Mouse (Mus musculus): ENCODE data around the gene Rin2. TPM values are rescaled to one million over a fixed set of nuclear protein-coding genes. Genes with fewer than 3 reads are reported as not detected.

Rin2 gene
- total and polyA plus RNA-seq, 3 experiments, result 0.05 to 0.10 (median 0.08) TPM

DNA sequence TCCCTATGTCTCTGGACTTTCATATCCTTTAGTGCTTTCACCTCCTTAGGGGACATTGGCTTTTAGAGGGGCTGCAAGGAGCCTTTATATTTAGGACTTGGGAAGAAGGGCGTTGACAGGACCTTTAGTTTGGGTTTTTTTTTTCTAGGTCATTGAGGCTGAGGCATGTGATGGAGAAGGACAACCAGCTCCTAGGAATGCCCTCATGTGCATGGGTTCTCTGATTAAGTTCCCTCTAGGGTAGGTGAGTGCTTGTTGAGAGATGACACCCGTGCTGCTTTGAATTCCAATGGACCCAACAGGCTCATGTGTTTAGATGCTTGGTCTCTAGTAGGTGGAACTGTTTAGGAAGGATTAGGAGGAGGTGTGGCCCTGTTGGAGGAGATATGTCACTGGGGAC is 1.9 kb downstream of the Rin2 start:
- DNase-seq (ENCODE audit: extremely low read depth), result no peak
- TF ChIP-seq ELF1 (IDR thresholded peaks at IDR 0.05; ENCODE audit: low read depth, low read length), result no peak
- no peak for TF ChIP-seq UBTF (IDR thresholded peaks at IDR 0.05; ENCODE audit: low read depth, low read length)
- TF ChIP-seq JUND (conservative IDR thresholded peaks at IDR 0.05; ENCODE audit: low read depth, low read length), result no peak
- no peak for TF ChIP-seq BHLHE40 (IDR thresholded peaks at IDR 0.05; ENCODE audit: low read depth, low read length)
- no peak for TF ChIP-seq RAD21 (IDR thresholded peaks at IDR 0.05; ENCODE audit: low read depth, low read length)
- TF ChIP-seq GABPA (IDR thresholded peaks at IDR 0.05; ENCODE audit: insufficient replicate concordance, low read depth, low read length), result no peak
- no peak for TF ChIP-seq ZMIZ1 (IDR thresholded peaks at IDR 0.05; ENCODE audit: low read depth, low read length)
- no peak for TF ChIP-seq MAFK (IDR thresholded peaks at IDR 0.05; ENCODE audit: insufficient replicate concordance, low read length)
- no peak for TF ChIP-seq E2F4 (IDR thresholded peaks at IDR 0.05; ENCODE audit: insufficient replicate concordance, low read depth, low read length)
- TF ChIP-seq USF1 (IDR thresholded peaks at IDR 0.05; ENCODE audit: low read depth, low read length), result no peak
- TF ChIP-seq MAX (IDR thresholded peaks at IDR 0.05; ENCODE audit: low read length), result no peak
- TF ChIP-seq ZC3H11A (IDR thresholded peaks at IDR 0.05; ENCODE audit: low read depth, low read length), result no peak
- dilution Hi-C loops (cut with MboI; ENCODE audit: extremely low pct_ligation_motif_present, extremely low pct_unique_long_range_greater_than_20kb, low sequenced_read_pairs) (no loop called here), in situ Hi-C loops (cut with MboI; ENCODE audit: low pct_ligation_motif_present, low pct_unique_long_range_greater_than_20kb, low sequenced_read_pairs) (loop anchor here (25.0 kb wide), 1 partner anchor 710 kb away; no protein-coding TSS in a partner anchor)
- H3K9ac ChIP-seq (ENCODE audit: insufficient read depth, low read depth), result no peak overlapping the region
- no peak overlapping the region for H3K4me3 ChIP-seq (replicated peaks in 1 of 3; ENCODE audit: low read depth in 2 of 3, low read length in 2 of 3, poor library complexity in 1 of 3)
- no peak overlapping the region for H3K4me2 ChIP-seq (ENCODE audit: insufficient read depth, low read depth, poor library complexity, severe bottlenecking)
- peaks cover 1% of the 10 kb centered on the region for H3K27me3 ChIP-seq (replicated peaks)
- no peaks in the 10 kb centered on the region for H3K36me3 ChIP-seq (replicated peaks in 1 of 2; ENCODE audit: control insufficient read depth in 1 of 2, insufficient read depth in 1 of 2, low read length in 1 of 2)
- H3K4me1 ChIP-seq (ENCODE audit: control insufficient read depth in 1 of 2, insufficient read depth in 2 of 2), result peaks cover 2 to 21% of the 10 kb centered on the region in 2 experiments; a peak in 2 of 4 replicates
- peaks cover 17% of the 10 kb centered on the region for H3K9me3 ChIP-seq (replicated peaks; ENCODE audit: low read length)
- H3K79me2 ChIP-seq (replicated peaks; ENCODE audit: control insufficient read depth, extremely low read depth, insufficient read depth, poor library complexity, severe bottlenecking), result no peaks in the 10 kb centered on the region
- no peak overlapping the region for H3K27ac ChIP-seq (ENCODE audit: insufficient read depth, low read depth)

GRCm38 (mm10) chr2:145680141-145680540 is 5.1 kb downstream of the Rin2 start:
- Histone ChIP-seq H3K9me3 (replicated peaks; ENCODE audit: low read length) (peaks cover 17% of the 10 kb centered on the region), H3K79me2 (replicated peaks; ENCODE audit: control insufficient read depth, extremely low read depth, insufficient read depth, poor library complexity, severe bottlenecking) (no peaks in the 10 kb centered on the region), H3K36me3 (replicated peaks in 1 of 2; ENCODE audit: control insufficient read depth in 1 of 2, insufficient read depth in 1 of 2, low read length in 1 of 2) (no peaks in the 10 kb centered on the region), H3K4me3 (replicated peaks in 1 of 3; ENCODE audit: low read depth in 2 of 3, low read length in 2 of 3, poor library complexity in 1 of 3) (no peak overlapping the region), H3K4me2 (ENCODE audit: insufficient read depth, low read depth, poor library complexity, severe bottlenecking) (no peak overlapping the region), H3K27ac (ENCODE audit: insufficient read depth, low read depth) (no peak overlapping the region), H3K9ac (ENCODE audit: insufficient read depth, low read depth) (no peak overlapping the region), H3K4me1 (ENCODE audit: control insufficient read depth in 1 of 2, insufficient read depth in 2 of 2) (peaks cover 0 to 6% of the 10 kb centered on the region in 2 experiments; a peak in 2 of 4 replicates), H3K27me3 (replicated peaks) (peaks cover 1% of the 10 kb centered on the region)
- in situ Hi-C loops (cut with MboI; ENCODE audit: low pct_ligation_motif_present, low pct_unique_long_range_greater_than_20kb, low sequenced_read_pairs), result loop anchor here (25.0 kb wide), 1 partner anchor 707 kb away; no protein-coding TSS in a partner anchor
- DNase-seq (ENCODE audit: extremely low read depth), result no peak
- no peak for TF ChIP-seq MEF2A (IDR thresholded peaks at IDR 0.05; ENCODE audit: borderline replicate concordance, low read depth, low read length)
- TF ChIP-seq KAT2A (IDR thresholded peaks at IDR 0.05; ENCODE audit: insufficient replicate concordance, low read length), result no peak
- TF ChIP-seq JUND (conservative IDR thresholded peaks at IDR 0.05; ENCODE audit: low read depth, low read length), result no peak
- no peak for TF ChIP-seq GABPA (IDR thresholded peaks at IDR 0.05; ENCODE audit: insufficient replicate concordance, low read depth, low read length)
- no peak for TF ChIP-seq MAZ (IDR thresholded peaks at IDR 0.05; ENCODE audit: low read depth, low read length)
- no peak for TF ChIP-seq ZMIZ1 (IDR thresholded peaks at IDR 0.05; ENCODE audit: low read depth, low read length)
- no peak for TF ChIP-seq CHD2 (IDR thresholded peaks at IDR 0.05; ENCODE audit: low read length)
- TF ChIP-seq PAX5 (IDR thresholded peaks at IDR 0.05; ENCODE audit: low read length), result no peak
- TF ChIP-seq TBP (conservative IDR thresholded peaks at IDR 0.05; ENCODE audit: low read depth, low read length), result no peak
- TF ChIP-seq E2F4 (IDR thresholded peaks at IDR 0.05; ENCODE audit: insufficient replicate concordance, low read depth, low read length), result no peak
- TF ChIP-seq IRF4 (IDR thresholded peaks at IDR 0.05; ENCODE audit: low read depth, low read length), result no peak
- TF ChIP-seq JUN (IDR thresholded peaks at IDR 0.05; ENCODE audit: insufficient read depth, low read depth, low read length), result no peak
- TF ChIP-seq USF2 (conservative IDR thresholded peaks at IDR 0.05; ENCODE audit: low read depth, low read length), result no peak
- TF ChIP-seq POLR2A (IDR thresholded peaks at IDR 0.05; ENCODE audit: low read depth, low read length), result no peak
- no peak for TF ChIP-seq EP300 (IDR thresholded peaks at IDR 0.05; ENCODE audit: low read length)
- TF ChIP-seq SMC3 (IDR thresholded peaks at IDR 0.05; ENCODE audit: low read depth, low read length), result no peak
- no peak for TF ChIP-seq TCF12 (IDR thresholded peaks at IDR 0.05; ENCODE audit: low read depth, low read length)
- no peak for TF ChIP-seq SIN3A (IDR thresholded peaks at IDR 0.05; ENCODE audit: low read length)
- TF ChIP-seq CHD1 (IDR thresholded peaks at IDR 0.05; ENCODE audit: low read depth, low read length), result no peak
- dilution Hi-C loops (cut with MboI; ENCODE audit: extremely low pct_ligation_motif_present, extremely low pct_unique_long_range_greater_than_20kb, low sequenced_read_pairs), result no loop called here
